Mouse (Mus musculus) hindbrain, embryonic 15.5 days (tissue): ENCODE measurements around the gene Pcbd2. TPM values are rescaled to one million over a fixed set of nuclear protein-coding genes. Genes with fewer than 3 reads are reported as not detected.

Experiments used
- ATAC-seq: fragments of 200-750 bp; cut with Nextera tagmentation; 2 replicates; pipeline ENCODE4 v1.8.0; 2017; ENCODE audit warnings: low read depth, moderate number of reproducible peaks, moderate TSS enrichment; ENCODE audit not compliant: low FRiP score
- H3K27ac ChIP-seq: fragments of 300-500 bp; sonication (generic); replicated peaks from 2 replicates; pipeline ENCODE4 v1.5.1; 2015; ENCODE audit warnings: mild to moderate bottlenecking, inconsistent platforms
- H3K27me3 ChIP-seq: fragments of 300-500 bp; sonication (generic); 2 replicates; pipeline ENCODE4 v1.6.1; 2015; ENCODE audit warnings: control low read depth, inconsistent platforms
- H3K36me3 ChIP-seq: fragments of 300-500 bp; sonication (generic); 2 replicates; pipeline ENCODE4 v1.6.1; 2015; ENCODE audit warnings: control low read depth, inconsistent platforms
- H3K4me1 ChIP-seq: fragments of 300-500 bp; sonication (generic); replicated peaks from 2 replicates; pipeline ENCODE4 v1.6.1; 2015; ENCODE audit warnings: control low read depth, inconsistent platforms
- H3K4me2 ChIP-seq: fragments of 300-500 bp; sonication (generic); 2 replicates; pipeline ENCODE4 v1.6.1; 2015; ENCODE audit warnings: moderate library complexity, mild to moderate bottlenecking, inconsistent platforms
- H3K4me3 ChIP-seq: fragments of 300-500 bp; sonication (generic); 2 replicates; pipeline ENCODE4 v1.5.1; 2015; ENCODE audit warnings: mild to moderate bottlenecking, inconsistent platforms
- H3K9ac ChIP-seq: fragments of 300-500 bp; sonication (generic); 2 replicates; pipeline ENCODE4 v1.6.1; 2015; ENCODE audit warnings: inconsistent platforms
- H3K9me3 ChIP-seq: fragments of 300-500 bp; sonication (generic); 2 replicates; pipeline ENCODE4 v1.6.1; 2016; ENCODE audit warnings: control low read depth, inconsistent platforms
- WGBS: fragments of 180-500 bp; shearing (Covaris S2); methylation state at CpG from one replicate; pipeline ENCODE4 v1.1.7; 2015; 5-methylcytosine and 5-hydroxymethylcytosine counted together
- polyA plus RNA-seq: library from polyadenylated mRNA; unstranded; fragments of >200 nt; fragmentation: Nextera tagmentation; extraction: Ambion mirVana; gene quantifications from 2 replicates; pipeline ENCODE4 v1.2.1, GENCODE M21; 2015

The Pcbd2 gene
- polyA plus RNA-seq, 1 experiment from 2014 or later = 22.5 TPM

GRCm38 (mm10) chr13:55809707-55810106 is 82.5 kb downstream of the Pcbd2 start:
- Histone ChIP-seq H3K9me3 (no peaks in the 10 kb centered on the region), H3K27me3 (no peaks in the 10 kb centered on the region), H3K4me2 (no peak overlapping the region), H3K4me1 (no peaks in the 10 kb centered on the region), H3K27ac (no peak overlapping the region), H3K9ac (no peak overlapping the region), H3K4me3 (no peak overlapping the region), H3K36me3 (no peaks in the 10 kb centered on the region)
- no peak for ATAC-seq
- WGBS = 92% methylated on average over 10 of the region's 10 CpGs

GRCm38 (mm10) chr13:55810947-55811346 is 83.8 kb downstream of the Pcbd2 start:
- Histone ChIP-seq H3K27ac (no peak overlapping the region), H3K4me1 (no peaks in the 10 kb centered on the region), H3K4me3 (no peak overlapping the region), H3K4me2 (no peak overlapping the region), H3K9me3 (no peaks in the 10 kb centered on the region), H3K36me3 (no peaks in the 10 kb centered on the region), H3K9ac (no peak overlapping the region), H3K27me3 (no peaks in the 10 kb centered on the region)
- WGBS = 71% methylated on average over 5 of the region's 5 CpGs
- ATAC-seq = no peak

GRCm38 (mm10) chr13:55813490-55814016 is 86.4 kb downstream of the Pcbd2 start:
- 62% methylated on average over 5 of the region's 5 CpGs for WGBS
- ATAC-seq = no peak
- Histone ChIP-seq H3K27me3 (0 out of 2 replicates have a peak, but pooled peaks cover 6% of the 10 kb centered on the region), H3K4me3 (no peak overlapping the region), H3K9ac (no peak overlapping the region), H3K4me1 (no peaks in the 10 kb centered on the region), H3K36me3 (no peaks in the 10 kb centered on the region), H3K4me2 (no peak overlapping the region), H3K9me3 (no peaks in the 10 kb centered on the region), H3K27ac (no peak overlapping the region)

GRCm38 (mm10) chr13:55814834-55815233 is 87.7 kb downstream of the Pcbd2 start:
- Histone ChIP-seq H3K27me3 (0 out of 2 replicates have a peak, but pooled peaks cover 6% of the 10 kb centered on the region), H3K27ac (no peak overlapping the region), H3K9ac (no peak overlapping the region), H3K4me1 (no peaks in the 10 kb centered on the region), H3K36me3 (no peaks in the 10 kb centered on the region), H3K4me2 (no peak overlapping the region), H3K4me3 (no peak overlapping the region), H3K9me3 (no peaks in the 10 kb centered on the region)
- 89% methylated on average over 6 of the region's 6 CpGs for WGBS
- no peak for ATAC-seq

- Histone ChIP-seq H3K4me3 (no peak overlapping the region), H3K36me3 (no peaks in the 10 kb centered on the region), H3K27ac (no peak overlapping the region), H3K27me3 (peaks cover 63% of the 10 kb centered on the region), H3K9ac (no peak overlapping the region), H3K9me3 (no peaks in the 10 kb centered on the region), H3K4me2 (no peak overlapping the region), H3K4me1 (peaks cover 5% of the 10 kb centered on the region)
- ATAC-seq = no peak
- WGBS = 72% methylated on average over 5 of the region's 5 CpGs
Measured at GRCm38 (mm10) chr13:55822499-55822898, 95.3 kb downstream of the Pcbd2 start.

- Histone ChIP-seq H3K4me3 (no peak overlapping the region), H3K27ac (no peak overlapping the region)
Measured at GRCm38 (mm10) chr13:55824151-55824945, 97.2 kb downstream of the Pcbd2 start.

GRCm38 (mm10) chr13:55825245-55825681 is 98.1 kb downstream of the Pcbd2 start:
- Histone ChIP-seq H3K27ac (no peak overlapping the region), H3K36me3 (no peaks in the 10 kb centered on the region), H3K4me1 (peaks cover 11% of the 10 kb centered on the region), H3K4me3 (0 out of 2 replicates have a peak overlapping the region, but pooled peaks have one; percentile 2), H3K9ac (no peak overlapping the region), H3K4me2 (no peak overlapping the region), H3K9me3 (no peaks in the 10 kb centered on the region), H3K27me3 (peaks cover 84% of the 10 kb centered on the region)
- ATAC-seq = no peak
- WGBS = under 1% methylated on average over 28 of the region's 32 CpGs

More at GRCm38 (mm10) chr13:55824151-55824945, 97.2 kb downstream of the Pcbd2 start:
- H3K27me3 ChIP-seq = peaks cover 77% of the 10 kb centered on the region
- H3K4me1 ChIP-seq = peaks cover 5% of the 10 kb centered on the region
- H3K9ac ChIP-seq = no peak overlapping the region
- no peaks in the 10 kb centered on the region for H3K9me3 ChIP-seq
- ATAC-seq = no peak
- no peak overlapping the region for H3K4me2 ChIP-seq
- H3K36me3 ChIP-seq = no peaks in the 10 kb centered on the region
- WGBS = 15% methylated on average over 10 of the region's 10 CpGs

- H3K9me3 ChIP-seq = no peaks in the 10 kb centered on the region
- under 1% methylated on average over 56 of the region's 56 CpGs for WGBS
- peaks cover 85% of the 10 kb centered on the region for H3K27me3 ChIP-seq
- no peaks in the 10 kb centered on the region for H3K36me3 ChIP-seq
- H3K27ac ChIP-seq = no peak overlapping the region
- no peak overlapping the region for H3K4me2 ChIP-seq
- peaks cover 19% of the 10 kb centered on the region for H3K4me1 ChIP-seq
- no peak; the same call in 1 of the 2 replicates for ATAC-seq
- no peak overlapping the region for H3K9ac ChIP-seq
- H3K4me3 ChIP-seq = no peak overlapping the region
Measured at GRCm38 (mm10) chr13:55826008-55826671, 99.0 kb downstream of the Pcbd2 start.

Other genes starting within 250 kb of the Pcbd2 start
- 498 and 572 TPM in 2 replicates for gene Dbn1, start 239.3 kb upstream of the Pcbd2 start, polyA plus RNA-seq
- 158 and 171 TPM in 2 replicates for gene Pdlim7, start 213.7 kb upstream of the Pcbd2 start, polyA plus RNA-seq
- 5.2 and 5.3 TPM in 2 replicates for gene Dok3, start 198.1 kb upstream of the Pcbd2 start, polyA plus RNA-seq
- gene Ddx41, start 190.7 kb upstream of the Pcbd2 start, polyA plus RNA-seq = 54.5 and 58.8 TPM in 2 replicates
- 52.9 and 54.8 TPM in 2 replicates for gene Fam193b, start 156.2 kb upstream of the Pcbd2 start, polyA plus RNA-seq
- gene Tmed9, start 153.6 kb upstream of the Pcbd2 start, polyA plus RNA-seq = 98.0 and 101 TPM in 2 replicates
- gene B4galt7, start 127.5 kb upstream of the Pcbd2 start, polyA plus RNA-seq = 44.8 and 46.0 TPM in 2 replicates
- gene Caml, start 104.4 kb upstream of the Pcbd2 start, polyA plus RNA-seq = 98.6 and 103 TPM in 2 replicates
- gene Ddx46, start 92.3 kb upstream of the Pcbd2 start, polyA plus RNA-seq = 23.9 and 24.1 TPM in 2 replicates
- 74.1 and 76.9 TPM in 2 replicates for gene B230219D22Rik, start 34.2 kb upstream of the Pcbd2 start, polyA plus RNA-seq
- 136 and 142 TPM in 2 replicates for gene Txndc15, start 12.7 kb upstream of the Pcbd2 start, polyA plus RNA-seq
- gene Catsper3, start 57.2 kb downstream of the Pcbd2 start, polyA plus RNA-seq = 0.12 TPM in 1 of 2 replicates, not detected in the other
- gene Pitx1, start 108.8 kb downstream of the Pcbd2 start, polyA plus RNA-seq = 0.10 and 0.30 TPM in 2 replicates